Mouse (Mus musculus) midbrain, embryonic 10.5 days (tissue): Measurements from ENCODE around the gene Rad54l2. TPM values are rescaled to one million over a fixed set of nuclear protein-coding genes. Genes with fewer than 3 reads are reported as not detected.

Experiments used
- DNase-seq: peaks from one replicate; pipeline ENCODE4 v3.0.0-alpha.2; 2017; ENCODE audit warnings: low spot score
- H3K27ac ChIP-seq: fragments of 300-500 bp; sonication (generic); replicated peaks from 2 replicates; pipeline ENCODE4 v1.5.1; 2016; ENCODE audit warnings: mild to moderate bottlenecking
- H3K27me3 ChIP-seq: fragments of 300-500 bp; sonication (generic); 2 replicates; pipeline ENCODE4 v1.6.1; 2016; ENCODE audit warnings: low read depth, mild to moderate bottlenecking; ENCODE audit not compliant: poor library complexity, severe bottlenecking
- H3K36me3 ChIP-seq: fragments of 300-500 bp; sonication (generic); 2 replicates; pipeline ENCODE4 v1.6.1; 2016; ENCODE audit warnings: mild to moderate bottlenecking, moderate library complexity
- H3K4me1 ChIP-seq: fragments of 300-500 bp; sonication (generic); 2 replicates; pipeline ENCODE4 v1.6.1; 2016
- H3K4me3 ChIP-seq: fragments of 300-500 bp; sonication (generic); 2 replicates; pipeline ENCODE4 v1.5.1; 2016; ENCODE audit warnings: mild to moderate bottlenecking, moderate library complexity
- H3K9me3 ChIP-seq: fragments of 300-500 bp; sonication (generic); replicated peaks from 2 replicates; pipeline ENCODE4 v1.6.1; 2016; ENCODE audit warnings: mild to moderate bottlenecking
- WGBS: fragments of 180-500 bp; shearing (Covaris S2); methylation state at CpG from one replicate; pipeline ENCODE4 v1.1.7; 2016; 5-methylcytosine and 5-hydroxymethylcytosine counted together
- polyA plus RNA-seq: library from polyadenylated mRNA; unstranded; fragments of >200 nt; fragmentation: Nextera tagmentation; extraction: Ambion mirVana; gene quantifications from 2 replicates; pipeline ENCODE4 v1.2.1, GENCODE M21; 2016

Gene Rad54l2
- polyA plus RNA-seq, 1 experiment from 2014 or later: 9.0 TPM

- peaks cover 50% of the 10 kb centered on the region for H3K36me3 ChIP-seq
- WGBS: 87% methylated on average over 6 of the region's 6 CpGs
Measured at GRCm38 (mm10) chr9:106663200-106663599, 125.8 kb downstream of the Rad54l2 start.

GRCm38 (mm10) chr9:106659935-106660334 is 129.1 kb downstream of the Rad54l2 start:
- Histone ChIP-seq H3K4me3 (no peak overlapping the region), H3K27me3 (peaks cover 22% of the 10 kb centered on the region), H3K9me3 (no peaks in the 10 kb centered on the region), H3K4me1 (peaks cover 74% of the 10 kb centered on the region), H3K27ac (peak overlapping the region; percentile 77), H3K36me3 (peaks cover 41% of the 10 kb centered on the region)
- 44% methylated on average over 1 of the region's 1 CpGs for WGBS
- DNase-seq: no peak

More at GRCm38 (mm10) chr9:106663200-106663599, 125.8 kb downstream of the Rad54l2 start:
- Histone ChIP-seq H3K9me3 (no peaks in the 10 kb centered on the region), H3K4me1 (peaks cover 51% of the 10 kb centered on the region), H3K27me3 (no peaks in the 10 kb centered on the region), H3K4me3 (no peak overlapping the region), H3K27ac (no peak overlapping the region)
- no peak for DNase-seq

DNA sequence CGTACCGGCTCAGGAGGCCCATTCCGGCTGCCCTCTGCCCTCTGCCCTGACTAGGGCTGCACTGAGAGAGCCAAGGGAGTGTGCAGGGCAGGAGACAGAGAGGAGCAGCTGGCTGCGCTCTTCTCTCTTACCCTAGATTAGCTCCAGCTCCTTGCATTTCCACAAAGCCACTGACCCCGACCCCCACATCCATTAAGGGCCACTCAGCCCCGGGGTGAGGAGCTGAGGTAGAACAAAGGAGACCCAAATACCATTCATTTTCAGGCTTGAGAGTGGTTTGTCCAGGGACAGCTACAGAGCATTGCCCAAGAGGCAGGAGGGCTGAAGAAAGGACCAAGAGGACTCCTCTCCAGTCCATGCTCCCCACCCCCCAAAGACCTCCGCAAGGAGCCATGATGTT is 129.6 kb downstream of the Rad54l2 start:
- DNase-seq: peak; percentile 60
- Histone ChIP-seq H3K4me3 (no peak overlapping the region), H3K4me1 (peaks cover 72% of the 10 kb centered on the region), H3K9me3 (no peaks in the 10 kb centered on the region), H3K27me3 (peaks cover 27% of the 10 kb centered on the region), H3K27ac (peak overlapping the region; percentile 77), H3K36me3 (peaks cover 41% of the 10 kb centered on the region)
- 19% methylated on average over 7 of the region's 7 CpGs for WGBS

DNA sequence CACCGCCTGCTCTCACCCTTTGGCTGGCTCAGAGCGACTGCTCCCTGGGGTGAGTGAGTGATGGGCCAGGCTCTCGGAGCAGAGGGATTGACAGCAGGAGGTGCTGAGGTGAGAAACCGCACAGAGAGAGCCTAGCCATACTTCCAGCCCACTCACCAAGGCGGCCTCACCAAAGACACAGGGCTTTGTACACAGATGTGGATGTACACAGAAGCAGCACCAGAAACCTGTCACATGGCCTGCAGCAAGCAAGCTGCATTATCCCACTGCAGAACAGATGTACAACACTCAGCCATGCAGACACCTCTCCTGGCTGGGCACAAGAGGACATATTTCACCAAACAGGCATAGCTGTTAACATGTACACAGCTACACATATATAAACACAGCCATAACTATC is 131.4 kb downstream of the Rad54l2 start:
- Histone ChIP-seq H3K36me3 (peaks cover 34% of the 10 kb centered on the region), H3K27ac (0 out of 2 replicates have a peak overlapping the region, but pooled peaks have one; percentile 49), H3K4me1 (peaks cover 72% of the 10 kb centered on the region), H3K4me3 (no peak overlapping the region), H3K27me3 (peaks cover 37% of the 10 kb centered on the region), H3K9me3 (no peaks in the 10 kb centered on the region)
- no peak for DNase-seq
- WGBS: 37% methylated on average over 5 of the region's 5 CpGs

DNA sequence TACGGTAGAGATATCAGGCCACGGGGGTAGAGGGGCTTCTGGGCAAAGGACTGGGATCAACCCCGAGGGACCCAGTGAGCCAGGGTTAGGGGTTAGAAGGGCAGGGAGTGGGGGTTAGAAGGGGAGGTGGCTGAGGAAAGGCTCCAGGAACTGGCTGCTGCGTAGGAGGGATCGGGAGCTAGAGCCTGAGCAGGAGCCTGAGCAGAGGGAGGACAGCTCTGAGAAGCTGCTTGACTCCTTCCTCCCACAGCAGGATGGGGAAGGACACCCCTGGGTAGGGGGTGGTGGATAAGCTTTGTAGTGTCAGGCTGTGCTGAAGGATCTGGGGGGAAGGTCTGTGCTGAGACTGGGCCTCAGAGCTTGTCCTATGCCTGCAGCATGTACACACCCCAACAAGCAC is 132.2 kb downstream of the Rad54l2 start:
- no peaks in the 10 kb centered on the region for H3K9me3 ChIP-seq
- peak overlapping the region; percentile 49; the same call in 1 of the 2 replicates for H3K27ac ChIP-seq
- WGBS: 29% methylated on average over 5 of the region's 5 CpGs

DNA sequence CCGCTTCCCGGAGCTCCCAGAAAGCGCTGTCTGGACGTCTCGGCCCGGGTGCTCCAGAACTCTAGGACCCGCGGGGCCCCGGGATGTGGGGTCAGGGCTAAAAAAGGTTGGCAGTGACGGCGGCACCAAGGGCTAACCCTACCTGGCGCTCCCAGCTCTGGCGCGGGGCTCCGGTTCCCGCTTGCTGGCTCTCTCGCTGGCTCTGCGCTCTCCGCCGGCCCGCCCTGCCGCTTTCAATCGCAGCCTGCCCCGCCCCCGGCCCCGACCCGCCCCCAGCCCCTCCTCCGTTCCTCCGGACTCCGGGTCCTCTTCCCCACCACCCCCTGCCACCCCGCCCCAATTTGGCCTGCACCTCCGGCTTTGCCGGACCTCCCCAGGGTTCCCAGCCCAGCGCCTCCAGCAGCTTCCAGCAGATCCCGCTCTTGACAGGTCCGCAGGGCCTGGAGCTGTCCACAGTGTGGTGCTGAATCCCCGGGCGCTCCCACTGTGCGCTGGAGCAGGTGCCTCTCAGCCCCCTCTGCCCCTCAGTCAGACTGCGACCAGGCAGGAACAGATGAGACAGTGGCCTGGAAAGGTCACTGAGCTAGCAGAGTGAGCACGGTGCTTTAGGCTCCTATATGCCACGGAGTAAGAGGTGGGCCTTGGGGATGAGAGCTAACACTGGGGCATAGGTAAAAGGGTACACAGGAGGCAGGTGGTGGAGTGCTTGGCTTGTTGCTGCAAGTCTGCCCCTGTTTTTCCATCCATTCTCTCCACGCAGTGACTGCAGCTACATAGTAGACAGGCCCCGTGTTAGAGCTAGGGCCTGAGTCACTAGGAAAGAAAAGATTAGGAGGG is 132.9 kb downstream of the Rad54l2 start, which contains the start of gene Grm2:
Gene Grm2, minus strand, starts transcription at position 199 of the 837 bp plus-strand sequence.
- 1% methylated on average over 44 of the region's 44 CpGs for WGBS
- Histone ChIP-seq H3K27me3 (peaks cover 37% of the 10 kb centered on the region), H3K9me3 (no peaks in the 10 kb centered on the region), H3K4me3 (peak within 1 kb of the TSS; percentile 59), H3K36me3 (peaks cover 20% of the 10 kb centered on the region), H3K27ac (peak within 1 kb of the TSS; percentile 69), H3K4me1 (peaks cover 68% of the 10 kb centered on the region)
- peak; percentile 85 for DNase-seq

More for the DNA sequence above, 132.2 kb downstream of the Rad54l2 start:
- Histone ChIP-seq H3K27me3 (peaks cover 37% of the 10 kb centered on the region), H3K4me3 (0 out of 2 replicates have a peak overlapping the region, but pooled peaks have one; percentile 59), H3K36me3 (peaks cover 26% of the 10 kb centered on the region), H3K4me1 (peaks cover 72% of the 10 kb centered on the region)
- DNase-seq: peak; percentile 37

DNA sequence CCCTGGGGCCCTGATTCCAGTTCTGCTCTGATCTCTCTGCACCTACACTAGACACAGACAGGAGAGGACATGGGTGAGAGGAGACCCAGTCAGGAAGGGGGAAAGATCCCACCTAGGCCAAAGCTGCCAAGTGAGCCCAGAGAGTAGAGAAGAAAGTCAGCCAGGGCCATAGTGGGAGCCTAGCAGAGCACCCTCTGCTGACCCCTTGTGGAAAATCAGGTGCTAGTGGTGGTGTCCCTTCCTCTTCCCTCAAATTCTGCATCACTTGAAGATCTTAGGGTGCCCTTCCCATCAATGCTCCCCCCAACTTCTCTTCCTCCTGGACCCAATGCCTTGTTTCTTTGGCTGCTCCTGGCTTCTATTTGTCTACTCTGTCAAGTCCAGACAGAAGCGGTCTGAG is 136.3 kb downstream of the Rad54l2 start:
- no peak for DNase-seq

DNA sequence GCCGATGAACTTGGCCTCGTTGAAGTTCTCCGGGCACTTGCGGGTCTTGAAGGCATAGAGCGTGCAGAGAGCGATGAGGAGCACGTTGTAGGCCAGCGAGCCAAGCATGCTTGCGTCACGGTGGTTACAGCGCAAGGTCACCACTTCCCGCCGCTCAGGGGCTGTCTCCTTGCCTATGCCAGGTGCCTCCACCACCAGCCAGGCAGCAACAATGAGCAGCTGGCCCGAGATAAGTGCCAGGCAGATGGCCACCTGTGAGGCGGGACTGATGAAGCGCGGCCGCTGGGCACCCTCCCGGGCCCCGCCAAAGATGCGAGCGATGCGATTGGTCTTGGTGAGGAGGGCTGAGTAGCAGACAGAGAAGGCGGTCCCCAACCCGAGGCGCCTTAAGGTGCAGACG is 141.8 kb downstream of the Rad54l2 start:
- Histone ChIP-seq H3K36me3 (peaks cover 10% of the 10 kb centered on the region; the same call in 1 of the 2 replicates), H3K4me1 (no peaks in the 10 kb centered on the region), H3K4me3 (no peak overlapping the region), H3K9me3 (no peaks in the 10 kb centered on the region), H3K27me3 (no peaks in the 10 kb centered on the region; the same call in 1 of the 2 replicates), H3K27ac (no peak overlapping the region)
- 72% methylated on average over 27 of the region's 27 CpGs for WGBS
- DNase-seq: no peak

More for the DNA sequence above, 136.3 kb downstream of the Rad54l2 start:
- 70% methylated on average over 1 of the region's 1 CpGs for WGBS
- 0 out of 2 replicates have a peak, but pooled peaks cover 1% of the 10 kb centered on the region for H3K36me3 ChIP-seq
- no peak overlapping the region for H3K27ac ChIP-seq
- peaks cover 34% of the 10 kb centered on the region for H3K4me1 ChIP-seq
- H3K27me3 ChIP-seq: peaks cover 37% of the 10 kb centered on the region
- H3K9me3 ChIP-seq: no peaks in the 10 kb centered on the region
- no peak overlapping the region for H3K4me3 ChIP-seq

GRCm38 (mm10) chr9:106645684-106646271 is 143.2 kb downstream of the Rad54l2 start:
- H3K4me1 ChIP-seq: peaks cover 7% of the 10 kb centered on the region
- H3K36me3 ChIP-seq: peaks cover 10% of the 10 kb centered on the region; the same call in 1 of the 2 replicates
- no peaks in the 10 kb centered on the region; the same call in 1 of the 2 replicates for H3K27me3 ChIP-seq
- H3K9me3 ChIP-seq: no peaks in the 10 kb centered on the region
- WGBS: 89% methylated on average over 9 of the region's 9 CpGs
- DNase-seq: no peak
- H3K27ac ChIP-seq: no peak overlapping the region
- no peak overlapping the region for H3K4me3 ChIP-seq

DNA sequence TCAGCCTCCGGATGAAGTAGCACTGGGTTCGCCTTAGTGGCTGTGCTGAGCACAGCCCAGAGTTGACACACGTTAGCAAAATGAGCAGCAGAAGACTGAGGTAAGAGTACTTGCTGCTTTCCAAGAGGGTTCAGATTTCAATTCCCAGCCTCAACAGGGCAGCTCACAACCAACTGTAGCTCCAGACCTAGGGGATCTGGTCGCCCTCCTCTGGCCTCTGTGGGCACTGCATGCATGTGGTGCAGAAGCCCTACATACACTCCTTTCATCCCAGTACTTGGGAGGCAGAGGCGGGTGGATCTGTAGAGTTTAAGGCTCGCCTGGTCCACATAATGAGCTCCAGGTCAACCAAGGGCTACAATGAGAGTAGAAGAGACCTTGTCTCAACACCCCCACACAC is 145.2 kb downstream of the Rad54l2 start:
- Histone ChIP-seq H3K4me3 (no peak overlapping the region), H3K27me3 (no peaks in the 10 kb centered on the region; the same call in 1 of the 2 replicates), H3K27ac (no peak overlapping the region), H3K36me3 (peaks cover 10% of the 10 kb centered on the region; the same call in 1 of the 2 replicates), H3K4me1 (peaks cover 7% of the 10 kb centered on the region), H3K9me3 (no peaks in the 10 kb centered on the region)
- WGBS: 80% methylated on average over 6 of the region's 6 CpGs
- no peak for DNase-seq

GRCm38 (mm10) chr9:106643128-106643527 is 145.9 kb downstream of the Rad54l2 start:
- WGBS: 29% methylated on average over 7 of the region's 7 CpGs
- Histone ChIP-seq H3K9me3 (no peaks in the 10 kb centered on the region), H3K36me3 (peaks cover 10% of the 10 kb centered on the region; the same call in 1 of the 2 replicates), H3K27ac (no peak overlapping the region), H3K27me3 (no peaks in the 10 kb centered on the region; the same call in 1 of the 2 replicates), H3K4me1 (peaks cover 7% of the 10 kb centered on the region), H3K4me3 (no peak overlapping the region)
- peak; percentile 82 for DNase-seq

DNA sequence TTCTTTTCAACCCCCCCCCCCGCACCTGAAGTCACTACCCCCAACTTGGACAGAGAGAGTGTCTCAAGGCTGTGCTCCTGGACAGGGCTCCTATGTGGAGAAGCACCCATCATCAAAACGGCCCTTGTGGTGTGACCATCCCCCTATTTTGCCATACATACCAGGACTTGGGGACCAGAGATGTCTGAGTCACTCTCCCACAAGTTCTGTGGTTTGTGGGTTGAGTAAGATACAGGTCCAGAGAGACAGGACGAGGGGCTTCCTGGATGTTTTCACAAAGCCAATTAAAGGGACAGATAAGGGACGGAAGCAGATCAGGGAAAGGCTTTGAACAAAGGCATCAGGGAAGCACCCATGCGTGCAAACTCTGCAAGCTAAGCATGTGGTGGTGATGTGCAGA is 147.6 kb downstream of the Rad54l2 start:
- H3K4me3 ChIP-seq: no peak overlapping the region
- 0 out of 2 replicates have a peak, but pooled peaks cover 3% of the 10 kb centered on the region for H3K36me3 ChIP-seq
- 49% methylated on average over 5 of the region's 5 CpGs for WGBS

More for the DNA sequence above, 147.6 kb downstream of the Rad54l2 start:
- peaks cover 7% of the 10 kb centered on the region for H3K4me1 ChIP-seq
- no peaks in the 10 kb centered on the region for H3K9me3 ChIP-seq
- H3K27ac ChIP-seq: no peak overlapping the region
- DNase-seq: no peak
- H3K27me3 ChIP-seq: no peaks in the 10 kb centered on the region
